Comparison of ENCODE assay signal across 27 mouse cellular contexts in the genomic region with DNA sequence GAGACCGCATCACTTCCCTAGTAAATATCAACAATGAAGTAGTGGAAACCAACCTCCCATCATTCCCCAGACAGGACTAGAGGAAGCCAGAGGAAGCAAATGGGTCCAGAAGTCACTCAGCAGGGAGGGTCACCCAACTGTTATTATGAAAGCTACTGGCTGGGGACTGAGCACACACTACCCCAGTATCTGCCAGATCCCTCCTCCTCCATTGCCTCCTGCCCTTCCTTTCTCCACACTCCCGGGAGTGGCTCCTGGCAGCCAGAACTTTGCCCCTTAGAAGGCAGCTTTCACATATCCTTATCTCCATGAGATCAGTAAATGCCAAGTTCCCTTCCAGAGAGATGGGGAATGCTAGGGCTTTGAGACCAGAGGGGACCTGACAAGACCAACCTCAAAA. TPM values are rescaled to one million over a fixed set of nuclear protein-coding genes. Genes with fewer than 3 reads are reported as not detected.
DNase-seq lines count a peak whose midpoint lies in the region; ATAC-seq and TF ChIP-seq lines count a peak whose summit lies in the region.
"Had no signal": no experiment of that assay in that cellular context is flagged by ENCODE, and none has a peak within 500 bp of the region (broad histone marks: within the 10 kb centered on the region; RNA-seq: fewer than 3 reads in every experiment).

No protein-coding gene starts in this region.

- H3K9me3 ChIP-seq in intestine, embryonic 16.5 days (ENCODE audit: control insufficient read depth, low read length): no peaks in the 10 kb centered on the region
- H3K9me3 ChIP-seq: embryonic facial prominence, embryonic 13.5 days; embryonic facial prominence, embryonic 15.5 days; forebrain, embryonic 10.5 days; forebrain, embryonic 12.5 days; G1E had no signal

- H3K4me2 ChIP-seq in intestine, embryonic 16.5 days (ENCODE audit: low read depth, low read length): no peak overlapping the region; the same call in 1 of the 2 replicates
- H3K4me2 ChIP-seq: embryonic facial prominence, embryonic 13.5 days; embryonic facial prominence, embryonic 15.5 days; forebrain, embryonic 12.5 days had no signal

- no peaks in the 10 kb centered on the region for H3K27me3 ChIP-seq in intestine, embryonic 16.5 days (replicated peaks; ENCODE audit: control insufficient read depth, insufficient read depth, low read length)
- no peaks in the 10 kb centered on the region for H3K27me3 ChIP-seq in small intestine, adult 2 months (ENCODE audit: control insufficient read depth, insufficient read depth, low read length)
- H3K27me3 ChIP-seq: embryonic facial prominence, embryonic 15.5 days; Patski had no signal

- peaks cover 21% of the 10 kb centered on the region for H3K4me1 ChIP-seq in intestine, embryonic 16.5 days (ENCODE audit: control insufficient read depth, insufficient read depth, low read length)
- peaks cover 31% of the 10 kb centered on the region for H3K4me1 ChIP-seq in small intestine, adult 2 months (ENCODE audit: control insufficient read depth, insufficient read depth, insufficient read length, low read length)

- H3K27ac ChIP-seq in intestine, embryonic 16.5 days (ENCODE audit: low read length): peak overlapping the region; percentile 75
- H3K27ac ChIP-seq in small intestine, adult 2 months (ENCODE audit: insufficient read depth, low read depth, low read length): peak overlapping the region; percentile 98
- H3K27ac ChIP-seq in layer of hippocampus, adult 2 months: no peak overlapping the region
- H3K27ac ChIP-seq: embryonic facial prominence, embryonic 13.5 days; embryonic facial prominence, embryonic 15.5 days; forebrain, embryonic 10.5 days; forebrain, embryonic 12.5 days had no signal

- no peak for TF ChIP-seq CTCF in small intestine, adult 2 months (IDR thresholded peaks at IDR 0.05; ENCODE audit: extremely low read depth, insufficient read length, insufficient replicate concordance, low read depth, low read length)
- no peak for TF ChIP-seq CTCF in layer of hippocampus, adult 2 months (conservative IDR thresholded peaks at IDR 0.05)

- no peaks in the 10 kb centered on the region; the same call in 1 of the 2 replicates for H3K36me3 ChIP-seq in intestine, embryonic 16.5 days (ENCODE audit: control insufficient read depth, insufficient read depth, low read length)
- H3K36me3 ChIP-seq in small intestine, adult 2 months (ENCODE audit: control insufficient read depth, insufficient read depth, low read length): peaks cover 9% of the 10 kb centered on the region
- H3K36me3 ChIP-seq: embryonic facial prominence, embryonic 13.5 days; embryonic facial prominence, embryonic 15.5 days; forebrain, embryonic 10.5 days; forebrain, embryonic 12.5 days; G1E had no signal

- peak; percentile 22 for DNase-seq in adipocyte (ENCODE audit: low spot score)
- no peak for DNase-seq in layer of hippocampus, adult 2 months (ENCODE audit: low spot score in 2 of 2)
- DNase-seq in adrenal gland, postnatal 4 days (ENCODE audit: low spot score in 2 of 2): no peak
- no peak for DNase-seq in left cerebral cortex, postnatal 4 days
- no peak for DNase-seq in ovary, postnatal 36 days (ENCODE audit: low spot score)
- DNase-seq: adrenal gland, adult 8-10 months; adrenal gland, postnatal 14 days; adrenal gland, postnatal 36 days; cerebellum, adult 11 months; cerebellum, adult 18-20 months; cerebellum, adult 8-10 months; cerebellum, adult 9-11 months; cerebellum, postnatal 14 days; cerebellum, postnatal 36 days; embryo, embryonic 11 days had no signal

- peak; percentile 67 for ATAC-seq in intestine, embryonic 16.5 days
- ATAC-seq: activated CD4-positive, CD25-positive, alpha-beta regulatory T cell, adult 4 months; forebrain, embryonic 14.5 days; forebrain, embryonic 16.5 days; Patski had no signal

- no peak overlapping the region for H3K4me3 ChIP-seq in intestine, embryonic 16.5 days (ENCODE audit: low read length)
- peak overlapping the region; percentile 41 for H3K4me3 ChIP-seq in small intestine, adult 2 months (ENCODE audit: low read depth, low read length)
- H3K4me3 ChIP-seq in layer of hippocampus, adult 2 months: no peak overlapping the region
- H3K4me3 ChIP-seq: embryonic facial prominence, embryonic 13.5 days; embryonic facial prominence, embryonic 15.5 days; erythroblast, embryonic 14.5 days; forebrain, embryonic 10.5 days; forebrain, embryonic 12.5 days had no signal

- intact Hi-C loops in left cerebral cortex, postnatal 4 days (cut with DNase I): no loop called here

- TF ChIP-seq POLR2A in small intestine, adult 2 months (IDR thresholded peaks at IDR 0.05; ENCODE audit: low read depth, low read length): no peak

- no peak overlapping the region for H3K9ac ChIP-seq in intestine, embryonic 16.5 days (ENCODE audit: low read depth, low read length)
- H3K9ac ChIP-seq: embryonic facial prominence, embryonic 13.5 days; embryonic facial prominence, embryonic 15.5 days; forebrain, embryonic 12.5 days had no signal

- WGBS in intestine, embryonic 16.5 days: 55% methylated on average over 2 of the region's 2 CpGs
- WGBS in small intestine, adult 2 months: 13% methylated on average over 2 of the region's 2 CpGs

RNA-seq across cellular contexts. Expression of gene Relb, which starts 5.8 kb away (rescaled TPM):
- polyA plus RNA-seq in intestine, embryonic 16.5 days (2015; fragmentation: Nextera tagmentation; extraction: Ambion mirVana): 8.8 and 10.6 TPM in 2 replicates
- 47.2 and 144 TPM in 2 replicates for polyA plus RNA-seq in small intestine, adult 2 months (2012; rRNA removed)
- 10 to 100 TPM in 1 of 2 experiments, 1 to 10 TPM in 1; 9.8 to 11.3 TPM for total RNA-seq in layer of hippocampus, adult 2 months (2021)
- total RNA-seq in adrenal gland, postnatal 4 days (2021): 10 to 100 TPM; 22.3 to 23.8 TPM
- total RNA-seq in left cerebral cortex, postnatal 4 days (2021): 1 to 10 TPM; 5.5 to 7.5 TPM

RNA-seq across cellular contexts. Expression of gene Clasrp, which starts 19.1 kb away (rescaled TPM):
- polyA plus RNA-seq in intestine, embryonic 16.5 days (2015; fragmentation: Nextera tagmentation; extraction: Ambion mirVana): 30.3 and 32.5 TPM in 2 replicates
- 91.6 and 184 TPM in 2 replicates for polyA plus RNA-seq in small intestine, adult 2 months (2012; rRNA removed)
- total RNA-seq in layer of hippocampus, adult 2 months (2021): 100 to 1,000 TPM in 1 of 2 experiments, 10 to 100 TPM in 1; 95.4 to 112 TPM
- 10 to 100 TPM; 74.3 to 79.6 TPM for total RNA-seq in adrenal gland, postnatal 4 days (2021)
- total RNA-seq in left cerebral cortex, postnatal 4 days (2021): 100 to 1,000 TPM in 1 of 2 experiments, 10 to 100 TPM in 1; 98.0 to 106 TPM

RNA-seq across cellular contexts. Expression of gene Clptm1, which starts 41.4 kb away (rescaled TPM):
- 70.5 and 77.6 TPM in 2 replicates for polyA plus RNA-seq in intestine, embryonic 16.5 days (2015; fragmentation: Nextera tagmentation; extraction: Ambion mirVana)
- 70.5 and 141 TPM in 2 replicates for polyA plus RNA-seq in small intestine, adult 2 months (2012; rRNA removed)
- 100 to 1,000 TPM; 136 to 151 TPM for total RNA-seq in layer of hippocampus, adult 2 months (2021)
- total RNA-seq in adrenal gland, postnatal 4 days (2021): 100 to 1,000 TPM; 112 to 116 TPM
- total RNA-seq in left cerebral cortex, postnatal 4 days (2021): 100 to 1,000 TPM; 105 to 115 TPM

RNA-seq across cellular contexts. Expression of gene Gemin7, which starts 46.0 kb away (rescaled TPM):
- 132 and 137 TPM in 2 replicates for polyA plus RNA-seq in intestine, embryonic 16.5 days (2015; fragmentation: Nextera tagmentation; extraction: Ambion mirVana)
- polyA plus RNA-seq in small intestine, adult 2 months (2012; rRNA removed): 85.5 and 146 TPM in 2 replicates
- total RNA-seq in layer of hippocampus, adult 2 months (2021): 10 to 100 TPM; 38.8 to 43.9 TPM
- 10 to 100 TPM; 67.0 to 68.8 TPM for total RNA-seq in adrenal gland, postnatal 4 days (2021)
- 10 to 100 TPM; 56.0 to 58.2 TPM for total RNA-seq in left cerebral cortex, postnatal 4 days (2021)

RNA-seq across cellular contexts. Expression of gene Zfp296, which starts 46.3 kb away (rescaled TPM):
- polyA plus RNA-seq in intestine, embryonic 16.5 days (2015; fragmentation: Nextera tagmentation; extraction: Ambion mirVana): 0.42 and 0.64 TPM in 2 replicates
- polyA plus RNA-seq in small intestine, adult 2 months (2012; rRNA removed): 3.0 and 3.7 TPM in 2 replicates
- under 1 TPM; 0.81 to 0.95 TPM for total RNA-seq in layer of hippocampus, adult 2 months (2021)
- total RNA-seq in adrenal gland, postnatal 4 days (2021): under 1 TPM; 0.25 to 0.39 TPM
- total RNA-seq in left cerebral cortex, postnatal 4 days (2021): under 1 TPM; 0.22 to 0.24 TPM
- polyA plus RNA-seq: forebrain, embryonic 16.5 days had no signal
